Mouse (Mus musculus) natural killer cell, adult 2 months (primary cell): ENCODE measurements around the gene Vmn1r232.

Experiments used
- DNase-seq, 2 experiments: peaks; one replicate each; pipeline ENCODE4 v3.0.0; 2022; ENCODE audit warnings: low spot score in 2 of 2

The Vmn1r232 gene

DNA sequence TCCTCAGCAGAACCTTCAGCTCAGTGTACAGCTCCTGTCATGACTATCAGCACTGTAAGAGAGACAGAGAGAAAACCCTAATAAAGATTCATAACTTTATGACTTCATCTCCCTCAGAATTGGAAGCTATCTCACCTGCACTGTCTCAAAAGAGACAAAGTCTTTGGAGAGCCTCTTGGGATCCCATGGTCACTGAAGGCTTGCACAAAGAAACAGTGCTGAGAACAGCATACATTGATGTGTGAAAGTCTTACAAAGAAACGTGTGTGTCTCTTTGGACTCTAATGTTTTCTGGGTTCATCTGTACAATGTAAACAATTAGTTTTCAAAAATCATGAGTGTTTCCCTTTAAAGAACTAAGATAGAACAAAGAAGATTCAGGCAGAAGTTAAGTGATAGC, at the start of gene Vmn1r232:
TSS of gene Vmn1r232 (minus strand) at position 101 of the 400 bp plus-strand sequence.
- DNase-seq = no peak

DNA sequence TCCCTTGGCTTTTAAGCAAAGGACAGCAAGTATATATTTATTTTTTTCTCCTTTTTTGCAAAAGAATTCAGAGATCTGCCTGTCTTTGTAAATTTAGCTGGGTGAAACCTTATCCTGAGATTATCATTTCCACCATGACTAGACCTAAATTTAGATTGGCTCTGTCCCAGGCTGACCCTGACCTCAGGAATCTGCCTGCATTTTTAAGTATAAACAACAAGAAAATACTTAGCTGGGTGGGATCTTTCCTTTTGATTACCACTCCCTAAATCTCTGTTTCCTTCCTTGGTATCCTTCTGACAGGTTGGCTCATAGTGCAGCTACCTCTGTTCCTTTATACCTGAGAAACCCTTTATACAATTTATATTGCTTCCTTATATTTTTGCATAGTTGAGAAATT, 47.2 kb upstream of the Vmn1r232 start:
- no peak for DNase-seq

DNA sequence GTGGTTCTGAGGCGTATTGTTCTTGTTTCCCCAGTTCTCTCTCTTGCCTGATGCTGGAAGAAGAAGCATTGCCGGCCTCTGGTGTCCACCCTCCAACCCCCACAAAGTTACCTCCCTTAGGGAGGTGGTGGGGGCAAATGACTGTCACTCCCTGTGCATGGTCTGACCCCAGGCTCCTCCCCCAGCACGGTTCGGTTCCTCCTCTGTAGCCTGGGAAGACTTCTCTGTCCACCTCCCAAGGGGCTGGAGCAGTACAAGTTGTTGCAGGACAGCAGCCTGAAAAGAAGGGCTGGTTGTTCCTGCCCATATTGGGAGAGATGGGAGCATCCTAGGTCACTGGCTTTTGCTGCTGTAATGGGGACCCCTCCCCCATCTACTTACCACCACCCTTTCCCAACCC, 45.9 kb upstream of the Vmn1r232 start:
- DNase-seq = no peak

DNA sequence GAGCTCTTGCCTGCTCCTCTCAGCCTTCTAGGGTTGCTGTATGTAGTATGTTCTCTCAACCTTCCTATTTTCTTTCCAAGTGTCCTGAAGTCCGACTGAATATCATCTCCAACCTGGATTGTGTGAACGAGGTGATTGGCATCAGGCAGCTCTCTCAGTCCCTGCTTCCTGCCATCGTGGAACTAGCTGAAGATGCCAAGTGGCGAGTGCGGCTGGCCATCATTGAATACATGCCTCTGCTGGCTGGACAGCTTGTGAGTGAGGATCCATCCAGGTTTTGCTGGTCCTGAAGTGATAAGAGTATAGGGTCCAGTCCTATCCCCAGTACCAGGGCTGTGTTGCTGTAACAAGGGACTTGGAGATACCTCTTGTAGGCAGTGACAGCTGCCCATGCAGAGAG, 40.9 kb upstream of the Vmn1r232 start:
- DNase-seq = no peak

DNA sequence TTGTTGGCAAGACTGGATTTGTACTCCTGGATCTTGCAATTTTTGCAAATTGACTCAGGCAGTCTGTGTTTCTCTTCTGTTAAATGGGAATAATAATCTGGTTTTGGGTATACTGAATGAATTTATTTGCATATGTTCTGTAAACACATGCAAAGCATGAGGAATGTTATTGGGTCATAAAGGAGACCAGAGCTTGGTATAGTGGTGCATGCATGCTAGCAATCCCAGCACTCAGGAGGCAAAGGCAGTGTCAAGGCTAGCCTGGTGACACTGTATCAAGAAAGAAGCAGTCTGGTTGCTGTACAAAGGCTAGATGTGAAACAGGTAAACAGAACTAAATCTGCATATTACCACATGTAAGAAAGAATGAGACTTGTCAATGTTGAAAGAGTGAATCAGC, 27.1 kb upstream of the Vmn1r232 start:
- no peak for DNase-seq

DNA sequence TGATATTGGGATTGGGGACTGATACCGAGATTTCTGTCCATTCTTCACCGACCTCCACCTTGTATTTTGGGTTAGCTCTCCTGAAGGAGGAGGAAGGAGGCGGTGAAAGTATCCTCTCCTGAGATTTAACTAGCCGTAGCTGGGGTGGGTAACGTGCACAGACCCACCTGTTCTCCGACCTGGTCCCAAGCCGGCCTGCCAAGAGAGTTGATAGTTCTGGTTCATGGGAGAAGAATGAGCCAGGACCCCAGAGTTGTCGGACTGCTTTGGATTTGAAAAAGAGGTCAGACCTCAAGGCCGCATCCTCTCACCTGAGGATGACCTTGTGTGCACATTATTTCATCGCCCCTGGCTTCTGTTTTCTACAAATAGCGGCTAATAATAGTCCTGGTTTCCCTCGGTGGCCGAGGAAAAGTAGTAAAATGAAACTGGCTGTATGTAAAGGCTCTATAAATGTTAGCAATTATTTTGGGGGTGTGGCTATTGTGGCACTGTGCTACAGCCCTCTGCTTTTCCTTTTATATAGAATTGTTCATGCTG, 26.6 kb upstream of the Vmn1r232 start:
- DNase-seq = no peak

DNA sequence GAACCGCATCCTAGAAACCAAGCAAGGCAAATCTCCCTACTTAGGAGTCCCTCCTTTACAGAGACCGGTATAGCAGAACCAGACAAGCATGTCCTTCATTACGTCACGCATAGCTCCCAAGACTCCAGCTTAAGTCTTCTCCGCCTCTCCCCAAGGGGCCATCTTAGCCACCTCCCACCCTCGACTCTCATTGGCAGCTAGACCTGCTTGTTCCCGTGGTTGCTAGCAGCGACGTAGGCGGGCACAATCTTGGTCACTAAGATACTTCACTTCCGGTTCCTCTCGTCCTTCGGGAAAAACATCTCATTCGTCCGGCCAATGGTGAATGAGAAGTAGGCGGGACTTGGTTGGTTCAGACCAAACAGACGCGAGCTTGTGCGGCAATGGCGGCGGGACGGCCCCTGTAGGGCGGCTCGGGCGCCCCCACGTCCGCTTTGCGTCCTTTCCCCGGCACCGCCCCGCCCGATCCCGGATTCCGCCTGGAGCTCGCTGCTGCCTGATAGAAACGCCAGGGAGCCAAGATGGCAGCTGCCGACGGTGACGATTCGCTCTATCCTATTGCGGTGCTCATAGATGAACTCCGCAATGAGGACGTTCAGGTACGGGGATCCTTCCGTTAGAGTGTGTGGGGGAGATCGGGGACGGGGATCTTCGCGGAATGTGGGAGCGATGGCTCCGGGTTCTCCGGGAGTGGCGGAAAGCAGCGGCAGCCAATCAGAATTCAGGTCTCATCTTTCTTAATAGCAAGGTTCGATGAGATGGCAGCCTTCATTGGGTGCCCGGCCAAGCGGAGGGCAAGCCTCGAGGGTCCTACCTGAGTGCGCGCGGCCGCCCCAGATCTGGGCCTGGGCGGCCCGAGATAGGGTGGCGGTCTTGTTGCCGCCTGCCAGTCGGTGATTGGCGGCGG, 25.7 kb upstream of the Vmn1r232 start, which contains the start of gene Ppp2r1a:
TSS of gene Ppp2r1a (plus strand) at position 327 of the 907 bp plus-strand sequence.
- DNase-seq = peak; percentile 99

DNA sequence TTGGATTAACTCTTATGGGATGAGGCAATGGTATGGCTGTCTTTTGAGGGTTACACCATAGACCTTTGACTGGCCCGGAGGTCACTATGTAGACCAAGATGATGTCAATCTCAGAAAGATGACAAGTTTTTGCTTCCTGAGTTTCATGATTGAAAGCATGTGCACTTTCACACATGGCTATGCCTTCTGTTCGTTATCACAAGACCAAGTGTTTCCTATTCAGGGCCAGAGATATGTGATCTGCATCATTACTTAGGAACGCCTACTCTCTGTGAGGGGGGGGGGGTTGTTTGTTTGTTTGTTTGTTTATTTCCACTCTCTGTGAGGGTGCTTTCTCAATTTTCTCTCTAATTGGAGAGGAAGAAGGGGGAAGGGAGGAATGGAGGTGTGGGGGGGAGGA, 24.7 kb upstream of the Vmn1r232 start:
- DNase-seq = no peak

DNA sequence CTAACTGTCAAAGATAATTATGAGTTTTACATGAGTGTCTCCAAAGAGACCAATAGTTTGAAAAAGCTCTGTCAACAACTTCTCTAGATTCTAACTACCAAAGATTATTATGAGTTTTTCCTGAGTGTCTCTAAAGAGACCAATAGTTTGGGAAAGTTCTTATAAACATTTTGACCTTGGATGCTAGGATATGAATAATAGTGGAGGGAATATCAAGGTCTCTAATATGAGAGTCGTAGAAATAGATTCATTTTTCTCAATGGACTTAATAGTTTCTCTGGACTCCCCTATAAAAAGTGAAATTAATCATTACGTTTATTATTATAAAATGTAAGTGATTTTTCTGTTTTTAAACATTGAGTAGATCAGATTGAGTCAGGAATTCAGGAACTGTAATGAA, 14.5 kb downstream of the Vmn1r232 start, which contains the start of gene Vmn1r231:
TSS of gene Vmn1r231 (minus strand) at position 101 of the 400 bp plus-strand sequence.
- no peak for DNase-seq
